In the genomic region with DNA sequence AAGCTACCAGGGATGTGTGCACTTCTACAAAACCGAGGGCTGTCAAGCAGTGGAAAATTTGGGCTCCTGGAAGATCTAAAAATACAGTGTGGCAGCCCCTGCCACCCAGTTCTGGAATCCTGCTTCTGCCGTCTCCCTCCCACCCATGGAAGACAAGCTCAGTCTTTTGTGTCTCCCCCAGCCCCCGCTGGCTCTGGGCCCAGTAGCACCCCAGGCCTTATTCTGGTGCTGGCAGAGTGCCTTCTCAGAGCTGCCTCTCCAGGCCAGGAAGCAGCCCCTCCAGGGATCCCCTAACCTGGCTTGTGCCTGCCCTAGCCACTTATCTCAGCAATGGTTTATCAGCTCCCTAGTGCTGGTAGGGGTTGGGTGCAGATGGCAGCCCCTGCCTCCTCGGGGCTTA, we compare ENCODE assay signal across 9 mouse cellular contexts. TPM values are rescaled to one million over a fixed set of nuclear protein-coding genes. Genes with fewer than 3 reads are reported as not detected.
DNase-seq lines count a peak whose midpoint lies in the region; ATAC-seq lines count a peak whose summit lies in the region.
"Had no signal": no experiment of that assay in that cellular context is flagged by ENCODE, and none has a peak within 500 bp of the region (broad histone marks: within the 10 kb centered on the region; RNA-seq: fewer than 3 reads in every experiment).

No protein-coding gene starts in this region.

- no peaks in the 10 kb centered on the region for H3K27me3 ChIP-seq in lung, embryonic 15.5 days

- intact Hi-C loops in left cerebral cortex, postnatal 10 days (cut with DNase I) = no loop called here

- DNase-seq in adrenal gland, adult 2 months = peak; percentile 56
- DNase-seq in adrenal gland, postnatal 4 days (ENCODE audit: low spot score in 2 of 2) = no peak
- no peak for DNase-seq in lung, adult 18-20 months
- DNase-seq in left cerebral cortex, postnatal 10 days (ENCODE audit: extremely low spot score in 1 of 2, low spot score in 2 of 2) = peak; percentile 54 to 80
- DNase-seq in right cerebral cortex, postnatal 4 days = peak; percentile 57
- no peak for DNase-seq in retina, postnatal 1 day
- no peak for DNase-seq in adrenal gland, adult 18-20 months (ENCODE audit: low spot score in 2 of 2)
- DNase-seq: kidney, postnatal 36 days had no signal

- peaks cover 52% of the 10 kb centered on the region for H3K4me1 ChIP-seq in lung, embryonic 15.5 days

- ATAC-seq in lung, embryonic 15.5 days (ENCODE audit: borderline replicate concordance, extremely low read depth, low FRiP score, low TSS enrichment) = no peak

- H3K4me3 ChIP-seq in lung, embryonic 15.5 days = no peak overlapping the region

- 31% methylated on average over 4 of the region's 4 CpGs for WGBS in lung, embryonic 15.5 days

- H3K9ac ChIP-seq in lung, embryonic 15.5 days = no peak overlapping the region

- H3K9me3 ChIP-seq in lung, embryonic 15.5 days = no peaks in the 10 kb centered on the region

- H3K36me3 ChIP-seq in lung, embryonic 15.5 days = no peaks in the 10 kb centered on the region

- H3K4me2 ChIP-seq in lung, embryonic 15.5 days = no peak overlapping the region

- H3K27ac ChIP-seq in lung, embryonic 15.5 days = peak overlapping the region; percentile 79

RNA-seq across cellular contexts. Expression of a gene that starts 6.4 kb away (rescaled TPM):
- total RNA-seq in adrenal gland, adult 2 months (2021) = 10 to 100 TPM; 20.7 to 40.6 TPM
- polyA plus RNA-seq in adrenal gland, adult 2 months (2012; rRNA removed) = 45.0 and 47.9 TPM in 2 replicates
- total RNA-seq in adrenal gland, postnatal 4 days (2021) = 10 to 100 TPM; 26.5 to 27.3 TPM
- 3.7 and 4.3 TPM in 2 replicates for polyA plus RNA-seq in lung, embryonic 15.5 days (2015; fragmentation: Nextera tagmentation; extraction: Ambion mirVana)
- 10 to 100 TPM; 53.3 to 62.6 TPM for total RNA-seq in left cerebral cortex, postnatal 10 days (2021)
- 10 to 100 TPM; 25.2 to 29.7 TPM for total RNA-seq in adrenal gland, adult 18-20 months (2021)

RNA-seq across cellular contexts. Expression of a gene that starts 24.9 kb away (rescaled TPM):
- total RNA-seq in adrenal gland, adult 2 months (2021) = 10 to 100 TPM; 10.7 to 39.1 TPM
- polyA plus RNA-seq in adrenal gland, adult 2 months (2012; rRNA removed) = 10.6 and 11.0 TPM in 2 replicates
- total RNA-seq in adrenal gland, postnatal 4 days (2021) = 10 to 100 TPM; 17.1 to 19.5 TPM
- polyA plus RNA-seq in lung, embryonic 15.5 days (2015; fragmentation: Nextera tagmentation; extraction: Ambion mirVana) = 8.3 and 9.3 TPM in 2 replicates
- 1 to 10 TPM; 2.8 to 3.9 TPM for total RNA-seq in left cerebral cortex, postnatal 10 days (2021)
- 10 to 100 TPM; 17.1 to 31.3 TPM for total RNA-seq in adrenal gland, adult 18-20 months (2021)

RNA-seq across cellular contexts. Expression of a gene that starts 49.5 kb away (rescaled TPM):
- total RNA-seq in adrenal gland, adult 2 months (2021) = 10 to 100 TPM; 23.6 to 53.6 TPM
- 49.1 and 67.3 TPM in 2 replicates for polyA plus RNA-seq in adrenal gland, adult 2 months (2012; rRNA removed)
- 10 to 100 TPM; 69.9 to 72.6 TPM for total RNA-seq in adrenal gland, postnatal 4 days (2021)
- polyA plus RNA-seq in lung, embryonic 15.5 days (2015; fragmentation: Nextera tagmentation; extraction: Ambion mirVana) = 232 and 246 TPM in 2 replicates
- total RNA-seq in left cerebral cortex, postnatal 10 days (2021) = 10 to 100 TPM; 14.3 to 15.5 TPM
- total RNA-seq in adrenal gland, adult 18-20 months (2021) = 10 to 100 TPM; 36.6 to 43.6 TPM

Comparison
In these comparisons a context has a peak if more than half of its experiments do, and no peak if none do; other contexts are left out.
1. DNase-seq: peak in adrenal gland, adult 2 months (single experiment), left cerebral cortex, postnatal 10 days (2 of 2) and right cerebral cortex, postnatal 4 days (single experiment); none in adrenal gland, postnatal 4 days (0 of 2), lung, adult 18-20 months (0 of 2), retina, postnatal 1 day (single experiment) and adrenal gland, adult 18-20 months (0 of 2).